Mouse (Mus musculus) cerebellum, adult 9-10 months (tissue): ENCODE results near the gene Pkdrej.

ENCODE experiments used
- DNase-seq: peaks from one replicate; pipeline ENCODE4 v3.0.0; 2022

Gene Pkdrej

GRCm38 (mm10) chr15:85765022-85765421, 56.5 kb downstream of the Pkdrej start:
- no peak for DNase-seq
